Comparison of ENCODE assay signal across 16 mouse cellular contexts in genomic region chr3:90461935-90462334, GRCm38 (mm10). TPM values are rescaled to one million over a fixed set of nuclear protein-coding genes. Genes with fewer than 3 reads are reported as not detected.
"Had no signal": no experiment of that assay in that cellular context is flagged by ENCODE, and none has a peak within 500 bp of the region (broad histone marks: within the 10 kb centered on the region; RNA-seq: fewer than 3 reads in every experiment).

No protein-coding gene starts in this region.

- H3K27ac ChIP-seq: neural tube, embryonic 13.5 days; neural tube, embryonic 15.5 days; stomach, embryonic 15.5 days; stomach, postnatal 0 days had no signal

- H3K4me3 ChIP-seq: neural tube, embryonic 13.5 days; neural tube, embryonic 15.5 days; stomach, embryonic 15.5 days had no signal

- DNase-seq: retina, postnatal 1 day; right cerebral cortex, adult 18-20 months; right cerebral cortex, postnatal 14 days; right cerebral cortex, postnatal 25 days; right cerebral cortex, postnatal 4 days; spleen, adult 18-20 months; thymus, adult 18-20 months; thymus, adult 2 months; thymus, postnatal 14 days; thymus, postnatal 25 days; thymus, postnatal 36 days had no signal

RNA-seq across cellular contexts. Expression of gene Npr1, which starts 3.7 kb away (rescaled TPM):
- total RNA-seq: neutrophil, adult 5-6 weeks had no signal
